Mouse (Mus musculus) cerebellum, adult 9-11 months (tissue): ENCODE data around the gene Mrpl33.
"Not testable (repeated sequence)": the region's sequence is repeated elsewhere in the genome, so short reads cannot be mapped to it uniquely, and the experiment has no call there.

Experiments
- DNase-seq: peaks from one replicate; pipeline ENCODE4 v3.0.0; 2022

The Mrpl33 gene

DNA sequence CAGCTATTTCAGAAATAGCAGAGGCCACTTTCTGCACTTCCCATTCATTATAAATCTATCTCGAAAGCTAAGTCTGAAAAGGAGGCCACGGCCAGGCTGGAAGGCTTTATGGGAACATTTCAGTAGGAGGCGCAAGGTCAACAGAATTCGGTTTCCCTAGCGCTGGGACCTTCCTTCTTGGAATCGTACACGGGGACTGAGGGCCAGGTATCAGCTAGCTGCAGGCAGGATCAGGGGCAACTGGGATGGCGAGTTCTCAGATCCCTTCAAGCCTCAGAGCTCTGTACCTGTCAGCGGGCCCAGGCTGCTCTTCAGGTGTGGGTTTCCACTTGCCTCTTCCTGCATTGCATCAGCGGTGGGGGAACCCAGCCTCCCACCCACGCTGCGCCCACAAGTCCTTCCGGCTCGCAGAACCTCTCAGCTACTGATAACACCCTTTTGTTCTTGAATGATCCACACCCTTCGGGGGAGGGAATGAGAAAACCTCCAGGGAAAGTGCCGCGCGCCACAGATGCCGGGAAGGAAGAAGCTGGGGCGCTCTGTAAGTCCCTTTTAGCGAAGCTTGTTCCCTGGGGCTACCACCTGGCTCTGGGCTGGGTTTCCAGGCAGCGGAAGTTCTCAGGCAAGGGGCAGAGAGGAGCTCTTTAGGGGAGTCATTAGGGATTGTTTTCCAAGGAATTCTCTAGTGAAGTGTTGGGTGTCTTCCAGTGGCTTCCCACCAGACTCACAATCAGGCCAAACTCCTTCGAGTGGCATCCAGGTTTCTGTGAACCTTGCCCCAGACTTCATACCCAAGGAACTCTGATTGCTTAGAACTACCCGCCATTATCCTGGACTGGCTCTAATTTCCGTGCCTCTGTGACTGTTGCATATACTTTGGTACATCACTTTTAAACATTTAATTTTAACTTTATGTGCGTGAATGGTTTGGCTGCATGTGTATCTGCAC is at the start of gene Mrpl33:
TSS of gene Mrpl33 (plus strand) at position 455 of the 949 bp plus-strand sequence.
- DNase-seq, result peak; percentile 53

- no peak for DNase-seq
Observed at GRCm38 (mm10) chr5:31559401-31559800, 37.3 kb upstream of the Mrpl33 start.

- DNase-seq, result no peak
Observed at GRCm38 (mm10) chr5:31560352-31560751, 36.4 kb upstream of the Mrpl33 start.

DNA sequence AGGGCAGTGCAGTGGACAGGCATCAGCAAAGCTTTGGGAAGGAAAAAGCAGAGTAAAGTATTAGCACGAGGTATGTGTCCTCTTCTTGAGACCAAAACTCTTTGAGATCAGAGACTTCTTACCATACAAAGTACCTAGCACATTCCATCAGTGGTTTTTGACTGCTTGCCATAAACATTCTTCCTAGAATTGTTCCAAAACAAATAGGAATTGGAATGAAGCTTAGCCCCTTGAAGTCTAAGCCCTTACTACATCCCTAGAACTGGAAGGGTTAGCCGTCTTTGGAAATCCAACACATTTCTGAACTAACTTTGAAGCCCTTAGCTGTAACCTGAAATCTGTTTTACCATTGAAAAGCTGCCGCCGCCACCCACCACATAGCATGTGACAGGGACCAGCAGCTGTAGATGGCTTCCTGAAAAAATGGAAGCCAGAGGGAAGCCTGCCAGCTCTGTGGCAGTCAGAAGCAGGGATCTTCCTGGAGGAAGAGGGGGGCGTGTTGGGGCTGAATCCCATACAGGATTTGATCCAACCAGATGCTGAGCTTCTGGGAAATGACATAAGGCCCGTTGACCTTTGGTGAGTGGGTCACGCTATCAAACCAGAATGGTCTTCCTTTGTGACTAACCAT is 34.6 kb upstream of the Mrpl33 start:
- no peak for DNase-seq

GRCm38 (mm10) chr5:31563496-31563895 is 33.2 kb upstream of the Mrpl33 start:
- peak; percentile 59 for DNase-seq

- DNase-seq, result no peak
Observed at GRCm38 (mm10) chr5:31563905-31564304, 32.8 kb upstream of the Mrpl33 start.

GRCm38 (mm10) chr5:31564976-31565375 is 31.8 kb upstream of the Mrpl33 start:
- no peak for DNase-seq

- DNase-seq, result no peak
Observed at GRCm38 (mm10) chr5:31566026-31566425, 30.7 kb upstream of the Mrpl33 start.

- DNase-seq, result no peak
Observed at GRCm38 (mm10) chr5:31566457-31566856, 30.3 kb upstream of the Mrpl33 start.

DNA sequence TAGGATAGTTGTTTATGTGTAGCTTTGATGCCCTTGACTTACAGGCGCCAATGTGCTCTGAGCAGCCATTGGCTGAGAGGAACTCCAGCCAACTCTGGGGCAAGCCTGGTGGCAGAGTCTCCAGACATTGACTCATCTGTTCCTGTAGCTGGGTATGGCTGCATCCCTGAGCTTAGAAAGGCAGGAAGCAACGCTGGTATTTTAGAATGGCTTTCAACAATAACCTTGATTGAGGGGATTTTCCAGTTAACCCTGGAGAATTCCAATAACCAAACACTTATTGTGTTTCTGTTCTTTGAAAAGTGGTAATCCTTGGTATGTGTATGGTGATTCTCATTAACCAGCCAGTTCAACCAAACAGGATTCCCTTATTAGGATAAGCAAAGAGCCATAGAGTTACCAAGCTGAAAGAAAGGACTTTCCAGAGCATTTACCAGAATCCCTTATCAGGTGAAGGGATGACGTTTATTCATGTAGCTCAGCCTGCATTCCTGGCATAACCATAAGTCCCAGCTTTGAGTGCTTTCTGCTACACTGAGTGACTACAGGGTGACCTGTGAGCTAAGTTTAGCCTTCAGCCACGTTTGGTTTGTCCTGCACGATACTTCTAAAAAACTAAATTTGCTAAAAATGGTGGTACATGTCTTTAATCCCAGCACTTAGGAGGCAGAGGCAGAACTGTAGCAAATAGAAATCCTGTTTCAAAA is 28.6 kb upstream of the Mrpl33 start:
- DNase-seq, result no peak

DNA sequence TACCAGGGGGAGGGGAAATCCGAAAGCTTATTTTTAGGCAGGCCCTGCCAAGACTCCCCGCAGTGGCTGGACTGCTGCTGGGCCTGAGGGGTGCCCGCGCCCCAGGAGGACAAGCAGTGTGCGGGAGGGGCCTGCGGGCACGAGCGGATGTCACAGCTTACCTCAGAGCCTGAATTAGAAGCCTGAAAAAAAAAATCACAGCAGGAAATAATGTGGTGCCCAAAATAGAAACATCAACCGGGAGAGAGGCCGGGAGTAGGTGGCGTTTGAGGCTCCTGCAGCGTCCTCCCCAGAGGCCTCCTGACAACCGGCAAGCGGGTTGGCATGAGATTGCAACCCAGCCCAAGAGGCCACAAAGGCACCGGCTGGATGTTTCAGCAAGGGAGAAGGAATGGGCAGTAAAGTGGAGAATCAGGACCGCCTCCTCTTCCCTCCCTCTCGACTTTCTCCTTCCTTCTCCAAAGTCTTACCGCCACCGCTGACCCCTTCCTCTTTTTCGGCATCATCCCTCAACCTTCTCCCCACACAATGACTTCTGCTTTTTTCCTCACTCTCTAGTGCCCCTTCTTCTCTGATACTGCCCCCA is 25.6 kb upstream of the Mrpl33 start:
- peak; percentile 41 for DNase-seq

GRCm38 (mm10) chr5:31573722-31574121 is 23.0 kb upstream of the Mrpl33 start:
- DNase-seq, result no peak

- no peak for DNase-seq
Observed at GRCm38 (mm10) chr5:31576539-31576975, 20.2 kb upstream of the Mrpl33 start.

- DNase-seq, result no peak
Observed at GRCm38 (mm10) chr5:31581263-31581662, 15.5 kb upstream of the Mrpl33 start.

- no peak for DNase-seq
Observed at GRCm38 (mm10) chr5:31581932-31582331, 14.8 kb upstream of the Mrpl33 start.

- no peak for DNase-seq
Observed at GRCm38 (mm10) chr5:31583261-31583660, 13.5 kb upstream of the Mrpl33 start.

GRCm38 (mm10) chr5:31585526-31585925 is 11.2 kb upstream of the Mrpl33 start:
- no peak for DNase-seq

- no peak for DNase-seq
Observed at GRCm38 (mm10) chr5:31588016-31588415, 8.7 kb upstream of the Mrpl33 start.

DNA sequence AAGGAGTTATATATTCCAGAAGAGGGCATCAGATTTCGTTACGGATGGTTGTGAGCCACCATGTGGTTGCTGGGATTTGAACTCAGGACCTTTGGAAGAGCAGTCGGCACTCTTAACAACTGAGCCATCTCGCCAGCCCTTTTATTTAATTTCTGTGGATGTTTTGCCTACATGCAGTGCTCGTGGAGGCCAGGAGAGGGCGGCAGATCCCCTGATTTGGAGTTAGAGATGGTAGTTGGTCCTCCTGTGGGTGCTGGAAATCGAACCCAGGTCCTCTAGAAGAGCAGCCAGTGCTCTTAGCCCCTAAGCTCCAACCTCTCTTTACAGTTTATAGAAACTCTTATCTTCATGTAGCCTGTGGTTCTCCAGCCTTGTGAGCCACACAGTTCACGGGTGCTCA is 8.1 kb upstream of the Mrpl33 start:
- DNase-seq, result not testable (repeated sequence)

- DNase-seq, result no peak
Observed at GRCm38 (mm10) chr5:31589711-31590319, 6.9 kb upstream of the Mrpl33 start.

DNA sequence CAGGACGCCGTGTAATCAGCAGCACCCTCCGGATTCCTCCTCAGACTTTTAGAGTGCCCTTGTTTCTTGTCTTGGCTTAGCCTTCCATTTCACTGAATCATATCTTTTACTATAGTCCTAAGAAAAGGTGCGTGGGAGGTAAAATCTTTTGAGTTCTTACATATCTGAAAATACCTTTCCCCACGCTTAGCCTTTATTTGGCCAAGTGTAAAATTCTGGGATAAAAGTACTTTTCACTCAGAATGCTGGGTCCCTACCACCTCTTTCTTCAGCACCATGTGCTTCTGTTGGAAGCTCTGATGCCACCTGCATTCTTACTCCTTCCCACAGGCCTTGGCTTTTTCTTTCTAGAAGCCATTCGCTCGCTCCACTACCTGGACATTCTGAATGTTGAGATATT is 5.6 kb upstream of the Mrpl33 start:
- DNase-seq, result no peak

DNA sequence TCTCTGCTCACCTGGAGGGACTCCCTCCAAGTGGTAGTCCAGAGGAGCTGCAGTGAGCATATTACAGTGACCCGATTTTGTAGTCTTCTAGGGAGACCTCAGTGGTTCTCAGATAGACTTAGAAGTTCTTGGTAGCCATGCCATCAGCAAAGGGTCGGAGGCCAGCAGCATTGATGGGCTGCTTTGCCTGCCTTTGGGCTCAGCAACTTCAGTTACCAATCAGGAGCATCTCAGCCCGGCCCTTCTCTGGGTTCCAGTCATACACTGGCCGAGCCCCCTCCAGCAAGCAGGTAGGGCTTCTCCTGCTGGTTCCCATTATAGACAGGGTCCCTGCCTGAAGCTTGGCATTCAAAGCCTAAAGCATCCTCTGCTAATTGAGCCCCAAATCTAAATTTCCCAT is 867 bp upstream of the Mrpl33 start:
- DNase-seq, result no peak
